Comparison of ENCODE assay signal across 8 mouse cellular contexts in genomic region chrX:7722691-7723090, GRCm38 (mm10). TPM values are rescaled to one million over a fixed set of nuclear protein-coding genes. Genes with fewer than 3 reads are reported as not detected.
DNase-seq lines count a peak whose midpoint lies in the region; ATAC-seq and TF ChIP-seq lines count a peak whose summit lies in the region.

No protein-coding gene starts in this region.

- H3K4me3 ChIP-seq in gastrocnemius, adult 2 months = peak overlapping the region; percentile 87
- peak overlapping the region; percentile 59 for H3K4me3 ChIP-seq in embryonic facial prominence, embryonic 15.5 days (replicated peaks)
- peak overlapping the region; percentile 57 for H3K4me3 ChIP-seq in limb, embryonic 15.5 days

- peak overlapping the region; percentile 39 for H3K9ac ChIP-seq in embryonic facial prominence, embryonic 15.5 days
- peak overlapping the region; percentile 35; the same call in 1 of the 2 replicates for H3K9ac ChIP-seq in limb, embryonic 15.5 days

- TF ChIP-seq CTCF in gastrocnemius, adult 2 months (IDR thresholded peaks at IDR 0.05) = no peak

- intact Hi-C loops in gastrocnemius, adult 2 months (cut with DNase I) = no loop called here

- H3K27me3 ChIP-seq in embryonic facial prominence, embryonic 15.5 days = no peaks in the 10 kb centered on the region
- H3K27me3 ChIP-seq in limb, embryonic 15.5 days = no peaks in the 10 kb centered on the region

- ATAC-seq in embryonic facial prominence, embryonic 15.5 days (ENCODE audit: insufficient number of reproducible peaks, low FRiP score, low TSS enrichment, low read depth) = no peak
- no peak for ATAC-seq in limb, embryonic 15.5 days (ENCODE audit: insufficient number of reproducible peaks, low FRiP score, low TSS enrichment, low read depth)
- no peak for ATAC-seq in granulocyte monocyte progenitor cell, adult 5-6 weeks (replicated peaks; ENCODE audit: poor library complexity, severe bottlenecking)

- DNase-seq in gastrocnemius, adult 2 months = no peak
- DNase-seq in gastrocnemius, adult 18-20 months (ENCODE audit: low spot score) = no peak
- peak; percentile 59 for DNase-seq in 3T3-L1 (ENCODE audit: low read depth, low spot score)
- no peak for DNase-seq in layer of hippocampus, postnatal 36 days
- no peak for DNase-seq in c-Kit-positive CD71-positive TER-119-positive erythroid progenitor cells, embryonic 14.5 days (ENCODE audit: low spot score)

- H3K36me3 ChIP-seq in embryonic facial prominence, embryonic 15.5 days = 0 out of 2 replicates have a peak, but pooled peaks cover 9% of the 10 kb centered on the region
- H3K36me3 ChIP-seq in limb, embryonic 15.5 days = peaks cover 17% of the 10 kb centered on the region; the same call in 1 of the 2 replicates

- peak overlapping the region; percentile 56 for H3K4me2 ChIP-seq in embryonic facial prominence, embryonic 15.5 days (replicated peaks)
- peak overlapping the region; percentile 59 for H3K4me2 ChIP-seq in limb, embryonic 15.5 days

- peak overlapping the region; percentile 97 for H3K27ac ChIP-seq in gastrocnemius, adult 2 months
- no peak overlapping the region for H3K27ac ChIP-seq in embryonic facial prominence, embryonic 15.5 days (replicated peaks)
- H3K27ac ChIP-seq in limb, embryonic 15.5 days = no peak overlapping the region

- H3K4me1 ChIP-seq in embryonic facial prominence, embryonic 15.5 days = no peaks in the 10 kb centered on the region
- H3K4me1 ChIP-seq in limb, embryonic 15.5 days = no peaks in the 10 kb centered on the region

- no peaks in the 10 kb centered on the region for H3K9me3 ChIP-seq in embryonic facial prominence, embryonic 15.5 days (replicated peaks)
- H3K9me3 ChIP-seq in limb, embryonic 15.5 days = no peaks in the 10 kb centered on the region

- 19% methylated on average over 4 of the region's 4 CpGs for WGBS in embryonic facial prominence, embryonic 15.5 days
- 19% methylated on average over 4 of the region's 4 CpGs for WGBS in limb, embryonic 15.5 days

RNA-seq across cellular contexts. Expression of gene Gm45208, which starts 0.6 kb away (rescaled TPM):
- not detected for total RNA-seq in gastrocnemius, adult 2 months (2021)
- total RNA-seq in gastrocnemius, adult 18-20 months (2021) = under 1 TPM in 1 of 2 experiments, not detected in 1; 0.45 TPM
- polyA plus RNA-seq in embryonic facial prominence, embryonic 15.5 days (2015; fragmentation: Nextera tagmentation; extraction: Ambion mirVana) = 0.44 and 0.66 TPM in 2 replicates
- polyA plus RNA-seq in limb, embryonic 15.5 days (2015; fragmentation: Nextera tagmentation; extraction: Ambion mirVana) = 0.20 TPM in 1 of 2 replicates, not detected in the other
- not detected in 2 replicates for total RNA-seq in granulocyte monocyte progenitor cell, adult 5-6 weeks (2014; fragmentation: Nextera tagmentation)
- total RNA-seq in granulocyte monocyte progenitor cell, adult 5-6 weeks (2017) = not detected in 2 replicates
- total RNA-seq in layer of hippocampus, postnatal 36 days (2021) = under 1 TPM in 1 of 2 experiments, not detected in 1; 0.61 TPM

RNA-seq across cellular contexts. Expression of gene Praf2, which starts 5.5 kb away (rescaled TPM):
- 1 to 10 TPM; 3.3 to 6.7 TPM for total RNA-seq in gastrocnemius, adult 2 months (2021)
- total RNA-seq in gastrocnemius, adult 18-20 months (2021) = 1 to 10 TPM; 5.0 to 5.6 TPM
- 73.5 and 74.7 TPM in 2 replicates for polyA plus RNA-seq in embryonic facial prominence, embryonic 15.5 days (2015; fragmentation: Nextera tagmentation; extraction: Ambion mirVana)
- 80.8 and 86.1 TPM in 2 replicates for polyA plus RNA-seq in limb, embryonic 15.5 days (2015; fragmentation: Nextera tagmentation; extraction: Ambion mirVana)
- 4.3 and 16.1 TPM in 2 replicates for total RNA-seq in granulocyte monocyte progenitor cell, adult 5-6 weeks (2014; fragmentation: Nextera tagmentation)
- total RNA-seq in granulocyte monocyte progenitor cell, adult 5-6 weeks (2017) = 2.8 and 6.2 TPM in 2 replicates
- 100 to 1,000 TPM; 101 to 104 TPM for total RNA-seq in layer of hippocampus, postnatal 36 days (2021)

RNA-seq across cellular contexts. Expression of gene Wdr45, which starts 8.6 kb away (rescaled TPM):
- 10 to 100 TPM; 31.1 to 37.6 TPM for total RNA-seq in gastrocnemius, adult 2 months (2021)
- total RNA-seq in gastrocnemius, adult 18-20 months (2021) = 10 to 100 TPM; 32.4 to 37.1 TPM
- polyA plus RNA-seq in embryonic facial prominence, embryonic 15.5 days (2015; fragmentation: Nextera tagmentation; extraction: Ambion mirVana) = 40.6 and 48.0 TPM in 2 replicates
- polyA plus RNA-seq in limb, embryonic 15.5 days (2015; fragmentation: Nextera tagmentation; extraction: Ambion mirVana) = 39.2 and 41.0 TPM in 2 replicates
- 24.1 and 31.2 TPM in 2 replicates for total RNA-seq in granulocyte monocyte progenitor cell, adult 5-6 weeks (2014; fragmentation: Nextera tagmentation)
- 22.5 and 27.6 TPM in 2 replicates for total RNA-seq in granulocyte monocyte progenitor cell, adult 5-6 weeks (2017)
- 10 to 100 TPM; 56.6 to 65.1 TPM for total RNA-seq in layer of hippocampus, postnatal 36 days (2021)

RNA-seq across cellular contexts. Expression of gene Gpkow, which starts 25.8 kb away (rescaled TPM):
- 10 to 100 TPM; 12.5 to 15.3 TPM for total RNA-seq in gastrocnemius, adult 2 months (2021)
- 10 to 100 TPM; 14.3 to 15.0 TPM for total RNA-seq in gastrocnemius, adult 18-20 months (2021)
- polyA plus RNA-seq in embryonic facial prominence, embryonic 15.5 days (2015; fragmentation: Nextera tagmentation; extraction: Ambion mirVana) = 37.4 and 37.9 TPM in 2 replicates
- polyA plus RNA-seq in limb, embryonic 15.5 days (2015; fragmentation: Nextera tagmentation; extraction: Ambion mirVana) = 36.6 and 40.3 TPM in 2 replicates
- total RNA-seq in granulocyte monocyte progenitor cell, adult 5-6 weeks (2014; fragmentation: Nextera tagmentation) = 18.9 and 21.2 TPM in 2 replicates
- total RNA-seq in granulocyte monocyte progenitor cell, adult 5-6 weeks (2017) = 30.4 and 32.7 TPM in 2 replicates
- total RNA-seq in layer of hippocampus, postnatal 36 days (2021) = 10 to 100 TPM; 35.0 to 36.2 TPM

RNA-seq across cellular contexts. Expression of gene Ccdc120, which starts 28.0 kb away (rescaled TPM):
- under 1 TPM; 0.28 to 0.75 TPM for total RNA-seq in gastrocnemius, adult 2 months (2021)
- total RNA-seq in gastrocnemius, adult 18-20 months (2021) = under 1 TPM; 0.34 to 0.50 TPM
- polyA plus RNA-seq in embryonic facial prominence, embryonic 15.5 days (2015; fragmentation: Nextera tagmentation; extraction: Ambion mirVana) = 17.2 and 22.1 TPM in 2 replicates
- 14.9 and 21.8 TPM in 2 replicates for polyA plus RNA-seq in limb, embryonic 15.5 days (2015; fragmentation: Nextera tagmentation; extraction: Ambion mirVana)
- not detected in 2 replicates for total RNA-seq in granulocyte monocyte progenitor cell, adult 5-6 weeks (2014; fragmentation: Nextera tagmentation)
- total RNA-seq in granulocyte monocyte progenitor cell, adult 5-6 weeks (2017) = 0.04 and 0.21 TPM in 2 replicates
- total RNA-seq in layer of hippocampus, postnatal 36 days (2021) = 10 to 100 TPM; 14.3 to 16.0 TPM

Comparison
In these comparisons a context has a peak if more than half of its experiments do, and no peak if none do; other contexts are left out.
1. RNA of gene Praf2, which starts 5.5 kb away (total RNA-seq): 101 to 104 TPM in layer of hippocampus, postnatal 36 days; 3.3 to 6.7 TPM in gastrocnemius, adult 2 months, 2.8 to 16.1 TPM in granulocyte monocyte progenitor cell, adult 5-6 weeks and 5.0 to 5.6 TPM in gastrocnemius, adult 18-20 months; every median in the first group is over 4 times any median in the second.
2. Peak in every context shown above with its lines, with median percentiles within 50 percentile points of each other: H3K4me3 ChIP-seq.